Mouse (Mus musculus) limb, embryonic 14.5 days (tissue): ENCODE data around the gene Srgn. TPM values are rescaled to one million over a fixed set of nuclear protein-coding genes. Genes with fewer than 3 reads are reported as not detected.

Experiments used
- ATAC-seq: fragments of 200-750 bp; cut with Nextera tagmentation; 2 replicates; pipeline ENCODE4 v1.8.0; 2017; ENCODE audit warnings: low read depth, moderate number of reproducible peaks, moderate TSS enrichment; ENCODE audit not compliant: low FRiP score
- DNase-seq: peaks from one replicate; pipeline ENCODE4 v3.0.0-alpha.2; 2015; ENCODE audit warnings: low spot score
- H3K27ac ChIP-seq: fragments of 300-500 bp; sonication (generic); replicated peaks from 2 replicates; pipeline ENCODE4 v1.5.1; 2014; ENCODE audit warnings: low read depth, mild to moderate bottlenecking, low read length, moderate library complexity, mixed read lengths
- H3K27me3 ChIP-seq: fragments of 300-500 bp; sonication (generic); 2 replicates; pipeline ENCODE4 v1.6.1; 2014; ENCODE audit warnings: low read length, mixed read lengths; ENCODE audit not compliant: control insufficient read depth, insufficient read depth
- H3K36me3 ChIP-seq: fragments of 300-500 bp; sonication (generic); 2 replicates; pipeline ENCODE4 v1.6.1; 2014; ENCODE audit warnings: mild to moderate bottlenecking, low read length, moderate library complexity, mixed read lengths; ENCODE audit not compliant: control insufficient read depth, insufficient read depth
- H3K4me1 ChIP-seq: fragments of 300-500 bp; sonication (generic); 2 replicates; pipeline ENCODE4 v1.6.1; 2014; ENCODE audit warnings: antibody characterized with exemption, low read length, mixed read lengths; ENCODE audit not compliant: control insufficient read depth, insufficient read depth
- H3K4me2 ChIP-seq: fragments of 300-500 bp; sonication (generic); replicated peaks from 2 replicates; pipeline ENCODE4 v1.6.1; 2014; ENCODE audit warnings: low read depth, mild to moderate bottlenecking, low read length, moderate library complexity; ENCODE audit not compliant: severe bottlenecking
- H3K4me3 ChIP-seq: fragments of 300-500 bp; sonication (generic); replicated peaks from 2 replicates; pipeline ENCODE4 v1.5.1; 2014; ENCODE audit warnings: low read length
- H3K9ac ChIP-seq: fragments of 300-500 bp; sonication (generic); 2 replicates; pipeline ENCODE4 v1.6.1; 2014; ENCODE audit warnings: mild to moderate bottlenecking, low read depth, low read length, moderate library complexity; ENCODE audit not compliant: severe bottlenecking
- H3K9me3 ChIP-seq: fragments of 300-500 bp; sonication (generic); 2 replicates; pipeline ENCODE4 v1.6.1; 2016; ENCODE audit warnings: low read length; ENCODE audit not compliant: control insufficient read depth
- POLR2A ChIP-seq: fragments of 200-500 bp; IDR thresholded peaks from 2 replicates; pipeline ENCODE4 v1.8.0; 2012; ENCODE audit warnings: inconsistent platforms, mild to moderate bottlenecking, moderate library complexity, borderline replicate concordance; ENCODE audit not compliant: insufficient read depth, insufficient read length; ENCODE audit errors: extremely low read depth
- WGBS: fragments of 180-500 bp; shearing (Covaris S2); extraction: QIAGEN DNeasy Blood & Tissue Kit; methylation state at CpG from one replicate; pipeline ENCODE4 v1.1.7; 2014; 5-methylcytosine and 5-hydroxymethylcytosine counted together
- polyA plus RNA-seq, 2 experiments: library from polyadenylated mRNA; depleted of rRNA in 1 of 2; stranded (reverse) in 1 of 2; unstranded in 1 of 2; fragments of >200 nt; fragmentation: Nextera tagmentation in 1 of 2; extraction: Ambion mirVana in 1 of 2; gene quantifications; 2 replicates each; pipeline versions ENCODE4 v1.2.1 to v1.2.3; 2012 to 2014

Srgn gene
- polyA plus RNA-seq, 2 experiments, result 14.7 to 49.4 TPM

GRCm38 (mm10) chr10:62521763-62522162, 5.5 kb downstream of the Srgn start:
- ATAC-seq, result no peak
- Histone ChIP-seq H3K9me3 (no peaks in the 10 kb centered on the region), H3K27me3 (no peaks in the 10 kb centered on the region), H3K27ac (no peak overlapping the region), H3K4me2 (no peak overlapping the region), H3K9ac (no peak overlapping the region), H3K4me3 (no peak overlapping the region), H3K4me1 (no peaks in the 10 kb centered on the region), H3K36me3 (no peaks in the 10 kb centered on the region)
- no peak for TF ChIP-seq POLR2A
- WGBS, result 72% methylated on average over 4 of the region's 4 CpGs
- DNase-seq, result no peak

GRCm38 (mm10) chr10:62520911-62521310, 6.3 kb downstream of the Srgn start:
- no peak for DNase-seq
- Histone ChIP-seq H3K27me3 (no peaks in the 10 kb centered on the region), H3K4me3 (no peak overlapping the region), H3K9ac (no peak overlapping the region), H3K4me2 (no peak overlapping the region), H3K27ac (no peak overlapping the region), H3K9me3 (no peaks in the 10 kb centered on the region), H3K4me1 (no peaks in the 10 kb centered on the region), H3K36me3 (no peaks in the 10 kb centered on the region)
- 67% methylated on average over 2 of the region's 2 CpGs for WGBS
- TF ChIP-seq POLR2A, result no peak
- ATAC-seq, result no peak

- Histone ChIP-seq H3K4me3 (no peak overlapping the region), H3K36me3 (no peaks in the 10 kb centered on the region), H3K27ac (no peak overlapping the region), H3K9ac (no peak overlapping the region), H3K9me3 (no peaks in the 10 kb centered on the region), H3K4me1 (no peaks in the 10 kb centered on the region), H3K4me2 (no peak overlapping the region), H3K27me3 (no peaks in the 10 kb centered on the region)
- DNase-seq, result no peak
- WGBS, result 80% methylated on average over 6 of the region's 6 CpGs
- no peak for TF ChIP-seq POLR2A
- ATAC-seq, result no peak
These were observed 9.7 kb downstream of the Srgn start for GRCm38 (mm10) chr10:62517511-62517910.

- no peak for TF ChIP-seq POLR2A
- Histone ChIP-seq H3K27me3 (no peaks in the 10 kb centered on the region), H3K36me3 (no peaks in the 10 kb centered on the region), H3K9me3 (no peaks in the 10 kb centered on the region), H3K27ac (no peak overlapping the region), H3K4me3 (no peak overlapping the region), H3K4me1 (no peaks in the 10 kb centered on the region), H3K4me2 (no peak overlapping the region), H3K9ac (no peak overlapping the region)
- ATAC-seq (no peak), DNase-seq (no peak)
- 91% methylated on average over 4 of the region's 4 CpGs for WGBS
These were observed 14.4 kb downstream of the Srgn start for GRCm38 (mm10) chr10:62512855-62513254.

GRCm38 (mm10) chr10:62511528-62511927, 15.7 kb downstream of the Srgn start:
- DNase-seq, result no peak
- Histone ChIP-seq H3K9me3 (no peaks in the 10 kb centered on the region), H3K9ac (no peak overlapping the region), H3K27me3 (no peaks in the 10 kb centered on the region), H3K4me2 (no peak overlapping the region), H3K27ac (no peak overlapping the region), H3K4me1 (no peaks in the 10 kb centered on the region), H3K4me3 (no peak overlapping the region), H3K36me3 (no peaks in the 10 kb centered on the region)
- TF ChIP-seq POLR2A, result no peak
- 77% methylated on average over 6 of the region's 6 CpGs for WGBS
- no peak for ATAC-seq
